Mouse (Mus musculus) macrophage (primary cell): ENCODE measurements around the gene Pgd. TPM values are rescaled to one million over a fixed set of nuclear protein-coding genes. Genes with fewer than 3 reads are reported as not detected.
"Not testable (repeated sequence)": the region's sequence is repeated elsewhere in the genome, so short reads cannot be mapped to it uniquely, and the experiment has no call there.

ENCODE experiments used
- H3K27ac ChIP-seq: fragments of 350-480 bp; formaldehyde crosslinking; 2 replicates; pipeline ENCODE4 v1.9.0; 2021
- H3K36me3 ChIP-seq: fragments of 350-480 bp; formaldehyde crosslinking; 2 replicates; pipeline ENCODE4 v1.9.0; 2021; ENCODE audit errors: inconsistent target
- H3K4me3 ChIP-seq: fragments of 350-480 bp; formaldehyde crosslinking; 2 replicates; pipeline ENCODE4 v1.9.0; 2021; ENCODE audit errors: inconsistent target
- H3K79me2 ChIP-seq: fragments of 350-480 bp; formaldehyde crosslinking; 2 replicates; pipeline ENCODE4 v1.9.0; 2021; ENCODE audit errors: inconsistent target
- whole genome bisulfite sequencing: methylation state at CpG from one replicate; pipeline ENCODE4 v1.1.7; 2026; ENCODE audit warnings: inconsistent platforms; ENCODE audit not compliant: missing documents; 5-methylcytosine and 5-hydroxymethylcytosine counted together
- polyA plus RNA-seq: library from polyadenylated mRNA; stranded (reverse); fragments of 250-400 nt; gene quantifications from 3 replicates; pipeline ENCODE4 v1.2.4, GENCODE M21; 2018; ENCODE audit warnings: inconsistent platforms

Gene Pgd
- polyA plus RNA-seq, 1 experiment from 2014 or later: 419 TPM

DNA sequence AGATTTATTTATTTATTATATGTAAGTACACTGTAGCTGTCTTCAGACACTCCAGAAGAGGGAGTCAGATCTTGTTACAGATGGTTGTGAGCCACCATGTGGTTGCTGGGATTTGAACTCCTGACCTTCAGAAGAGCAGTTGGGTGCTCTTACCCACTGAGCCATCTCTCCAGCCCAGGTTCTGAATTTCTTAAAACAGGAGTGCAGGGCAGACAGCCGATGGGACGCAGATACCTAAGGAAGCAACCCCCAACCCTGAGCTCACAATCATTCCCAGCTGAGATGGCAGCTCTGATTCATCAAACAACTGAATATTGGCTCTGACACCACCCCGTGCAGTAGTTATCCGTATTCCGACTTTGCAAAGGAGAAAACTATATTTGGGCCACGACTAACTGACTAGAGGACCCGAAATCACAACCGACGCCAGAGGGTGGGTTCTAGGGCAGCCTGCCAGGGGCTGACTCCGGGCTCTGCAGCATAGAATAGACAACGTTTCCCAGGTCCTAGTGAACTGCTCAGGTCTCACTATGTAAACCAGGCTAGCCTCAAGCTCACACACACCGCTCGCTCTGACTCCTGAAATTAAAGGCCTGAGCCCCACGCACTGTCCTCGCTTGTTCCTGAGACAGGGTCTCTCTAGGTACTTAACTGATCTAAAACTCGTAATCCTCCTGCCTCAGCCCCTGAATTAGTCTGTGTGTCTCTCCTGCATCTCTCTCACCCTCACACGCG, 30.3 kb downstream of the Pgd start:
- Histone ChIP-seq H3K79me2 (no peaks in the 10 kb centered on the region), H3K36me3 (no peaks in the 10 kb centered on the region), H3K4me3 (peak overlapping the region; percentile 68), H3K27ac (no peak overlapping the region)
- 83% methylated on average over 18 of the region's 18 CpGs for WGBS

DNA sequence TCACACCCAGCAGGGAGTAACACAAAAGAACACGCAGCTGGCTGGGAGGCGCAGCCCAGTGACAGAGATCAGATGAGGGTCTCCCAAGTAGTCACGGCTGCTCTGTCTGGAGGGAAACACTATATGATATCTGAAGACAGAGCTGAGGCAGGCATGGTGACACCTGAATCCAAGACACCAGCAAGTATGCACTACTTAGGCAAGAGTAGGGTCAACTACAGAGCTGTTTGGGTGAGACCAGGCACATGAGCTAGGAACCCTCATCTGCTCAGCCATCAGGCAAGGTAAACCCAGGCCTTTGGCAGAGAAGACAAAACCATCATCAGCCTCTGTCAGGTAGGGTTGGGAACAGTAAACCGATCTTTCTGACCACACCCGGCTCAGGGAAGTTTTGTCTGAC, 33.2 kb downstream of the Pgd start:
- no peak overlapping the region for H3K27ac ChIP-seq
- 95% methylated on average over 5 of the region's 5 CpGs for WGBS

DNA sequence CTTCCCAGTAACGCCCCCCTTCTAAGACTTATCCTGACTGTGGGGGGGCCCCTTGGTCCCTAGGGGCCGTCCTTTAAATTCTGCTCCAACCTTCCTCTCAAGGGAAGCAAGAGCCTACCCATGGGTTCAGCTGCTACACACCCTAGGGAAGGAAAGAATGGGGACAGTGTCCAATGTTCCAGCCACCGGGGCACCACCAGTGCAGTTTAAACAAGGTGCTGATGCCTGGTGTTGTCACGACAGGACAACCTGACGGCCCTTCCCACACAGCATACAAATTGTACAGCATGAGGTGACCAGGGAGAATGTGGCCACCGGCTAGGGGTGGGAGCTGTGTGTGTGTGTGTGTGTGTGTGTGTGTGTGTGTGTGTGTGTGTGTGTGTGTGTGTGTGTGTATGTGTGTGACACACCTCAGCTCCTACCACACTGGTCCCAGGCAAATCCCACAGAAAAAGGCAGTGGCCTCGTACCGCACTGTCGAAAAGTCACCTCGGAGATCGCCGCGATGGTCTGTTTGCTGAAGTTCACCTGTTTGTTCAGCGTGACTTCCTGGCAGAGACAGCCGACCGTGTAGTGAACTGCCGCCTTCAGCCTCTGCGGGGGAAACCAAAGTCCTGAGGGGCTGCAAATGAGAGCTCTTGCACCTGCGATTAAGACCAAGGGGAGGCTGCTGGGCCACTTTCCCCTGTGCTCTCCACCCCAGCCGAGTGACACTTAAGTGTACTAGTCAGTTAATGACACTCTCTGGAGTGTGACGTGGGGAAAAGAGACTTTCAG, 34.6 kb downstream of the Pgd start:
- no peaks in the 10 kb centered on the region for H3K36me3 ChIP-seq
- H3K4me3 ChIP-seq: no peak overlapping the region
- WGBS: 96% methylated on average over 16 of the region's 21 CpGs
- H3K79me2 ChIP-seq: no peaks in the 10 kb centered on the region
- no peak overlapping the region for H3K27ac ChIP-seq

More for the DNA sequence above, 33.2 kb downstream of the Pgd start:
- Histone ChIP-seq H3K36me3 (no peaks in the 10 kb centered on the region), H3K4me3 (no peak overlapping the region), H3K79me2 (no peaks in the 10 kb centered on the region)

DNA sequence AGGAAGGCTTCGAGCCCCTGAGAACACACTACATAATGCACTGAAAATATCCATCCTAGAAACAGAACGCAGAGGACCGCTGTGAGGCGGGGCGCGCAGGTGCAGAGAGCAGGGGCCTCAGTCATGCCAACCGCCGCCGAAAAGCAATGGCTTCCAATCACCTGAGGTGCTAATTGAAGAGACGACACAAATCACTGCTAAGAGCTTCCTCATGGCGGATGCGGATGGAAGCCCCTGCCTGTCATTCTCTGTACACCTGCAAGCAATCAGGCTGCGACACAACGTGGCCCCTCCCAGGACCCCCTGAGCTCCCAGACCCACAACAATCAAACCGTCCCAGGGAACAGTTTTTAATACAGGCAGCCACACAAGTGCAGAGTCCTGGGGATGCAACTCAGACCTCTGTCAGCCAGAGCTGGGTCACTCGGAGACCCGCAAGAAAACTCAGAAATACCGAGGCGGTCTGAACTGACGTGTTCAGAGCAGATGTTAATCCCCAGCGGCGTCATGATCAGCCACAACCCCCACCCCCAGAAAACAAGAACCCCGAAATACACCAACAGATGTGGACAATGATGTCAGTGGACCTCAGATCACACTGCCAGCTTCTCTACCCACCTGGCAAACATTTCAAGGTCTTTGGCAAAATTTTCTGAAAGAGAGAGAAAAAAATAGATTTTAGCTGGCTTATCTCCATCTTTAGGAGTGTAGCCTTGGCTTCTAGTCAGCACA, 35.4 kb downstream of the Pgd start:
- 94% methylated on average over 20 of the region's 23 CpGs for WGBS
- no peak overlapping the region for H3K4me3 ChIP-seq
- H3K36me3 ChIP-seq: no peaks in the 10 kb centered on the region
- H3K27ac ChIP-seq: no peak overlapping the region
- H3K79me2 ChIP-seq: no peaks in the 10 kb centered on the region

DNA sequence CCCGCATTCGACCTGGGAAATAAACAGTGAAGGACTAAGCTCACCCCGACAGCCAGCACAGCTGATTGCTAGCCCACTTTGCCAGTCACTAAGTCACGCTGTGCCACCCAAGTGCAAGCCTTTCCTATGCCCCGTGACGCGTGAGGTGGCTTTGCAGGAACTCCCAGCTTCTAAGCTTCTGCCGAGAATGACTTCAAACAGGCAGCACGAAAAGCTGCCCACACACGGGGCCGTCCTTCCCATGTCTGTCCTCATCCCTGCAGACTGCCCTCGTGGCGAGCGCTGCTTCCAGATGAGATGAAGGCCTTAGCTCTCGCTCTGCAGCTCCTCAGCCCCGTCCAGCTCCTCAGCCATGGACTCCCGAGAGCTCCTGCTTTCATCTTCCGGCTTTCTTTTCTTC, 38.1 kb downstream of the Pgd start:
- no peaks in the 10 kb centered on the region for H3K79me2 ChIP-seq
- no peak overlapping the region for H3K27ac ChIP-seq
- H3K4me3 ChIP-seq: no peak overlapping the region
- 95% methylated on average over 18 of the region's 18 CpGs for WGBS
- no peaks in the 10 kb centered on the region for H3K36me3 ChIP-seq

DNA sequence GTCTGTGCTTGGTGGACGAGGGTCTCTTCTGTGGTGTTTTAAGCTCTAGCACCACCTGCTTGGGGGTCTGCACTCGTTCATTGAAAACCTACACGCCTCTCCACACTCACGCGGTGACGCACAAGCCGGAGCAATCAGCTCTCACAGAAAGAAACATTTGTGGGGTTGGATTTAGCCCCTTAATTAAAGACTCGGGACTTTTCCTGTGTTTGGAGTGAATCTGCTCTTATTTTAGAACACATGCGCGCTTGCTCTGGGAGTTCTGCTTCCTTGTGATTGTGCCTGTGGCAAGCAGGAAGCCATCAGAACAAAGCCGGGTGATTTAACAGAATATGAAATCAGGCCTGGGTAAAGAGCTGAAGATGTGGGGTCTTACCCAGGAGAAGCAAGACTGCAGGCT, 39.9 kb downstream of the Pgd start, which contains the start of gene Cort:
Gene Cort, minus strand, starts transcription at position 101 of the 400 bp plus-strand sequence.
- no peaks in the 10 kb centered on the region for H3K36me3 ChIP-seq
- no peak within 1 kb of the TSS for H3K27ac ChIP-seq
- H3K79me2 ChIP-seq: no peaks in the 10 kb centered on the region
- no peak within 1 kb of the TSS for H3K4me3 ChIP-seq
- WGBS: 90% methylated on average over 11 of the region's 11 CpGs

DNA sequence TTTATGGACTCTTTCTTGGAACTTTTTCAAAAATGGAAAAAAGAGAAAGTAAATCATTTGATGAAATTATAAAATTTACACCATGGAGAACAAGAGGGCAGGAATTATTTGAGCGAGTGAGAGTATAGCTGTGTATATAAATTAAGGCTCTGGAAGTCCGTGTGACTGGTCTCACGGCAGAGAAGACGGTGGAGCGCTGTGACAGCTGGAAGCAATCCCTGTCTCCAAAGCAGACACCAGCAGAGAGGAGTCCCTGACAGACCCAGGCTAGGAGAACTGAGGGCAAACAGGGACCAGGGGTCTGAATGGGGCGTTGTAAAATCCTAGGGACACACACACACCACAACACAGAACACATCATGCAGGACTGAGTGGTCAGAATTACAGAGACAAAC, 40.5 kb downstream of the Pgd start:
- Histone ChIP-seq H3K4me3 (no peak overlapping the region), H3K36me3 (no peaks in the 10 kb centered on the region), H3K27ac (no peak overlapping the region), H3K79me2 (no peaks in the 10 kb centered on the region)
- WGBS: 99% methylated on average over 6 of the region's 6 CpGs

DNA sequence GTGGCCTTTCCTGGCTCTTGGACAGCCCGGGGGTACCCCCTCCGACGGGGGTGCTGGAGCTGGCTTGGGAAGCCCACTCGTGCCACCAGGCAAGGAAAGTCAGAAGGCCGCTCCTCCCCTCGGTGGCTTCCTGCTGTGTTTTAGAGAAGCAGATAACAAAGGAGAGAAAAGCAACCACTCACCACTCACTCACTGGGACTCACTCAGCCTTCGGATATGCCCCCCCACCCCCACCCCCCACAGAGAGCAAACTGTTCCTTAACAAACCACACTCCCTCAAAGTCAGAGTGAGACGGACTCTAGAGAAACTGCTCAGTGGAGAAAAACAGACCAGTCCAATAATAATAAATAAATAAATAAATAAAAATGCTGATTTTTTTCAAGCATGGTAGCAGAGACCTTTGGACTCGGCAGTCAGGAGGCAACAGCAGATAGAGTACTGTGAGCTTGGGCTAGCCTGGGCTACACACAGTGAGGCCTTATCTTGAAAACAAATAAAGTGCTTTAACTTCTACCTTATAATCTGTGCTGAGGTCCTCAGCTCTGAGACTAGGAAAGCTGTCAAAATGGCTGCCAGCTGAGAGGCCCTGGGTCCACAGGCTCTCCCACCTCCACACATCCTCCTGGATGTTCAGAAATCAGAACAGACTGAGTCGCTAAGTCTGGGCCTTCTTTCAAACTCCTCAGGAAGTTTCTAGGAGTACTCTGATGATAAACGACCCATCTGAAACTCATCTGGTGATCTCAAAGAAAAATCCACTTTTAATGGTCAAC, 41.0 kb downstream of the Pgd start:
- Histone ChIP-seq H3K27ac (no peak overlapping the region), H3K79me2 (no peaks in the 10 kb centered on the region), H3K4me3 (no peak overlapping the region), H3K36me3 (no peaks in the 10 kb centered on the region)
- 85% methylated on average over 9 of the region's 11 CpGs for WGBS

DNA sequence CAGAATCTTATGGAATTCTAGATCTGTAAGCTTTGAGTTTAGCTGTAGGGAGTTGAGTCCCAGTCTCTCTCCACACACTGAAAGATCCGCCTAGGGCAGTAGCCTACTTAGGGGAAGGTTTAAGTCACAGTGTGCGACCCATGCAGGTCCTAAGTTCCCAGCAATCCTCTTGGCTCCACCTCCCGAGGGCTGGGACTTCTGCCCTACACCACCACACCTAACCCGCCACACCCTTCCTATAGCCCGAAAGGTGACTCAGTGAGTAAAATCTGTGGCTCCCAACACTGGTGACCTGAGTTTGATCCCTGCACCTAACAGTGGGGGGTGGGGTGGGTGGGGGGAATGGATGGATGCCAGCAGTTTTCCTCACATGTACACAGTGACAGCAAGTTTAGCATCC, 43.1 kb downstream of the Pgd start:
- H3K36me3 ChIP-seq: no peaks in the 10 kb centered on the region
- 90% methylated on average over 5 of the region's 5 CpGs for WGBS
- no peak overlapping the region for H3K4me3 ChIP-seq
- no peaks in the 10 kb centered on the region for H3K79me2 ChIP-seq
- no peak overlapping the region for H3K27ac ChIP-seq

DNA sequence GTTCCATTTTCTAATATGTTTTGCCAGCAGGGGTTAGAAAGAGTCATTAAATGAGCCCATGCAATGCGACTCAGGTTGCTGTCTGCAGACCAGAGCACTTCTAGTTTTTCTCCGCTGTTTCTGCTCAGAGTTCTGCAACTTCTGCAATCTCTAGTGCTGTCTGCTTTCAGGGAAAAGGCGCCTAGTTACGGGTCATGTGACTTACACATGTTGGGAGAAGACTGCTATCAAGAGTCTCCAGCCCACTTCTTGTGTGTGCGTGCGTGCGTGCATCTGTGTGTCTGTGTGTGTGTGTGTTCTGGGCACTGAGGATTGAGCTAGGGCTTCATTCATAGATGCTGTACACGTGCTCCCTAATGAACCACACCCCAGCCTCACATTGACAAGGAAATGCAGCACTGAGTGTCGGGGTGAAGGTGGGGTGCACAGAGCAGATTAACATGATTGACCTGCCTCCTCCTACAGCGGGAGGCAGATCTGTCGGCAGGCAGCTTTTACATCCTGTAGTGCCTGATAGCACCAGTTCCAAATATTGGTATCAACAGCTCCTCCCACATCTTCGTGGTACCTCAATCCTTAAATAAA, 46.5 kb downstream of the Pgd start:
- not testable (repeated sequence) for H3K79me2 ChIP-seq, H3K27ac ChIP-seq, H3K4me3 ChIP-seq, H3K36me3 ChIP-seq
- 25% methylated on average over 11 of the region's 12 CpGs for WGBS

DNA sequence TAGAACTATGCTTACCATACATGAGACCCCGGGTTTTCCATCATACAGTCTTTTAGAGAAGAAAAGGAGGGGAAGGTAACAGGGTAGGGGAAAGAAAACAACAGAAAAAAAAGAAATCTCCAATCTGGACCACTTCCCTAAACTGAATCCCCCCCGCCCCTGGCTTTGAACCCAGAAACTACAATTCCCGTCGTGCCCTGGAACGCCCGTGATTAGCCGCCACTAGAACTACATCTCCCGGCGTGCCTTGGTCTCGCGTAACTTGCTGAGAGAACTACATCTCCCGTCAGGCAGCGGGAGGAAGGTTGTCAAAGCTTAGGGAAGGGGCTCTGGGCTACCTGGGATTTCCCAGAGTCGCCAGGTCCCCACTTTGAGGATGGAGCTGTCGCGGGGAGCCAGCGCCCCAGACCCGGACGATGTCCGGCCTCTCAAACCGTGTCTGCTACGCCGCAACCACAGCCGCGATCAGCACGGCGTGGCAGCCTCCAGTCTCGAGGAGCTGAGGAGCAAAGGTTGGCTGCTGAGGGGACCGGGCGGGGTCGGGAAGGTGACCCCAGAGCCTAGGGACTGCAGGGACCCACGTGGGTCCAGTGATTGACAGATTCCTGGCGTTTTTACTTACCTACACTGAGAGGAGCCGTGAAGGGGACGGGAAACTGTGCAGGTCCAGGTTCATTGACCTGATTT, 62.6 kb downstream of the Pgd start, which contains the start of gene Dffa:
Gene Dffa, plus strand, starts transcription at position 272 of the 687 bp plus-strand sequence.
- H3K27ac ChIP-seq: no peak within 1 kb of the TSS
- H3K4me3 ChIP-seq: peak within 1 kb of the TSS; percentile 74
- H3K36me3 ChIP-seq: no peaks in the 10 kb centered on the region; the same call in 1 of the 2 replicates
- WGBS: under 1% methylated on average over 29 of the region's 35 CpGs
- peaks cover 3% of the 10 kb centered on the region for H3K79me2 ChIP-seq

DNA sequence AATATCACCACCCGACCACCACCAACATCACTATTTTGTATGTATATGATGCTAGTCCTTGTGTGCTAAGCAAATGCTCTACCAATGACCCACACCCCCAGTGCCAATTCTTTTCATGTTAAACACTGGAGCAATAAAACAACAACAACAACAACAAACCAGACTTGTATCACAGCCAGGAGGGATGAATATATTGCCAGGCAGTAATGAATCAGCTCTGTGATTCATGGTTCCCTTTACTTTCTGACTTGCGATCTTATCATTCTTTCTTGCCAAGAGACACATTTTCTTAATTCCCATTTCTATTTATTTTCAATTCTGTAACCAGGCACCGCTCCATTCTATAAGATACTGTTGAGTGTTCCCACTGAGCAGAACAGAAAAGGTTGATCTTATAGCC, 65.1 kb downstream of the Pgd start:
- WGBS: 89% methylated on average over 3 of the region's 3 CpGs
- no peaks in the 10 kb centered on the region for H3K36me3 ChIP-seq

DNA sequence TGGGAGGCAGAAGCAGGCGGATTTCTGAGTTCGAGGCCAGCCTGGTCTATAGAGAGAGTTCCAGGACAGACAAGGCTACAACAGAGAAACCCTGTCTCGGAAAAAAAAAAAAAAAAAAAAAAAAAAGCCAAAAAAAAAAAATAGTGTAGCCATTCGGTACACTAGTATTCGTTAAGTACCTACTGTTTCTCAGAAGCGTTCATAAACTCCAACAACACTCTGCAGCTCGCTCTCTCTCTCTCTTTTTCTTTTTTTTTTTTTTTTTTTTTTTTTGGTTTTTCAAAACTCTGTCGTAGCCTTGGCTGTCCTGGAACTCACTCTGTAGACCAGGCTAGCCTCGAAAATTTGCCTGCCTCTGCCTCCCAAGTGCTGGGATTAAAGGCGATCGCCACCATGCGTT, 66.1 kb downstream of the Pgd start:
- H3K4me3 ChIP-seq, H3K36me3 ChIP-seq, H3K27ac ChIP-seq: not testable (repeated sequence)
- WGBS: 95% methylated on average over 11 of the region's 12 CpGs
- H3K79me2 ChIP-seq: peaks cover 36% of the 10 kb centered on the region

More for the DNA sequence above, 65.1 kb downstream of the Pgd start:
- Histone ChIP-seq H3K4me3 (no peak overlapping the region), H3K79me2 (peaks cover 26% of the 10 kb centered on the region), H3K27ac (no peak overlapping the region)
